In the genomic region with DNA sequence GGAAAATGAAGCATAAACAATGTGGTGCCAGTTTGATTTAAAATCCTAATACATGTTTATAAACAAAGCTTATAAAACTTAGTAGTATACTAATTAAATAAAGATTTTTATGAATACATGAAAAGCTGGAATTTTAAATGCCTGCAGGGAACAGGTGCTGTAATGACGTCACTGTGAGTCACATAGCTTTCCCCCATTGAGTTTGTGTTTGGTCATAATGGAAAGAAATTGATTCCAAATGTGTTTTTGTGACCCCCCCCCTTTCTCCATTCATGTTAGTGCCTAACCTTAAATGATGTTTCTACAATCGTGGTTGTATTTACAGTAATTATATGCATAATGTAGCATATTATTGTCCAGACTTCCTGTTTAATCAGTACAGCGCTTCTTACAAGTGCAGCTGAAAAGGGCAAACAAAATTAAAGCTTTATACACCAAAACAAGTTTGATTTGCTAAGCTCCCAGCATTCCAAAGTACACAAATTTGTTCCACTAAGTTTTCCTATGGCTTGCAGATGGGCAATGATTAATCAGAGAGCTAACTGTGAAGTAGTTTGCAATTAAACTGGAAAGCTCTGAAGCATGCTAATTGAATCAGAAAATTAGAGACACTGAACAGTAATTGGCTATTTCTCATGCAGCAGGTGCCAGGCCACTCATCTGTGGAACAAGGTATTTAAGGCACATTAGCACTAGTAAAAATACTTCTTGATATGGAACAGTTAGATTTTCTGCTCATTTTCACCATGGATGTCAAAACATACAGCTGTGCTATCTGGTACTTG, we compare ENCODE assay signal across 14 mouse cellular contexts.
A peak's percentile ranks its signal among the peaks of the same experiment; 100 is the strongest.
DNase-seq lines count a peak whose midpoint lies in the region; ATAC-seq and TF ChIP-seq lines count a peak whose summit lies in the region.
"Had no signal": no experiment of that assay in that cellular context is flagged by ENCODE, and none has a peak within 500 bp of the region (broad histone marks: within the 10 kb centered on the region; RNA-seq: fewer than 3 reads in every experiment).

No protein-coding gene starts in this region.

- intact Hi-C loops in left cerebral cortex, postnatal 25 days (cut with DNase I) = loop anchor here (10.0 kb wide), 1 partner anchor 555 kb away; no protein-coding TSS in a partner anchor
- intact Hi-C loops in left cerebral cortex, postnatal 10 days (cut with DNase I) = no loop called here
- intact Hi-C loops in gastrocnemius, postnatal 36 days (cut with DNase I) = no loop called here

- 32% methylated on average over 3 of the region's 3 CpGs for WGBS in forebrain, embryonic 12.5 days
- WGBS in kidney, postnatal 0 days = 52% methylated on average over 3 of the region's 3 CpGs

- peak; percentile 84 for ATAC-seq in forebrain, embryonic 12.5 days (ENCODE audit: low FRiP score)
- ATAC-seq in kidney, postnatal 0 days (replicated peaks; ENCODE audit: low FRiP score, low read depth) = no peak

- no peak overlapping the region for H3K4me2 ChIP-seq in forebrain, embryonic 12.5 days
- no peak overlapping the region for H3K4me2 ChIP-seq in kidney, postnatal 0 days (ENCODE audit: low read length)
- H3K4me2 ChIP-seq: limb, embryonic 15.5 days had no signal

- no peak overlapping the region for H3K9ac ChIP-seq in forebrain, embryonic 12.5 days
- no peak overlapping the region for H3K9ac ChIP-seq in kidney, postnatal 0 days (ENCODE audit: low read depth, low read length)
- H3K9ac ChIP-seq: limb, embryonic 15.5 days had no signal

- H3K27ac ChIP-seq in forebrain, embryonic 12.5 days = no peak overlapping the region
- H3K27ac ChIP-seq in kidney, postnatal 0 days = no peak overlapping the region
- H3K27ac ChIP-seq: limb, embryonic 15.5 days; stomach, postnatal 0 days had no signal

- 0 out of 2 replicates have a peak, but pooled peaks cover 7% of the 10 kb centered on the region for H3K27me3 ChIP-seq in forebrain, embryonic 12.5 days
- no peaks in the 10 kb centered on the region for H3K27me3 ChIP-seq in kidney, postnatal 0 days (ENCODE audit: insufficient read depth, low read length)
- H3K27me3 ChIP-seq: limb, embryonic 15.5 days had no signal

- peak; percentile 20 to 24 for DNase-seq in left cerebral cortex, postnatal 25 days (ENCODE audit: low spot score in 2 of 2)
- DNase-seq in left cerebral cortex, postnatal 10 days (ENCODE audit: extremely low spot score in 1 of 2, low spot score in 2 of 2) = no peak
- peak; percentile 27 for DNase-seq in NIH3T3 (ENCODE audit: low read depth)
- peak; percentile 10 for DNase-seq in kidney, postnatal 0 days (ENCODE audit: low spot score)
- no peak for DNase-seq in embryo, embryonic 10 days (ENCODE audit: low spot score)
- DNase-seq in gastrocnemius, postnatal 36 days = no peak
- DNase-seq: cerebellum, postnatal 36 days; heart, adult 18-20 months; heart, postnatal 36 days; lung, postnatal 36 days; right cerebral cortex, postnatal 14 days had no signal

- no peak for TF ChIP-seq CTCF in kidney, postnatal 0 days (IDR thresholded peaks at IDR 0.05; ENCODE audit: low read depth)

- peaks cover 11% of the 10 kb centered on the region; the same call in 1 of the 2 replicates for H3K4me1 ChIP-seq in forebrain, embryonic 12.5 days
- H3K4me1 ChIP-seq in kidney, postnatal 0 days (replicated peaks; ENCODE audit: insufficient read depth, low read length) = no peaks in the 10 kb centered on the region
- H3K4me1 ChIP-seq: limb, embryonic 15.5 days had no signal

- H3K4me3 ChIP-seq in forebrain, embryonic 12.5 days (replicated peaks) = no peak overlapping the region
- H3K4me3 ChIP-seq in kidney, postnatal 0 days (replicated peaks; ENCODE audit: low read depth, low read length) = no peak overlapping the region
- H3K4me3 ChIP-seq: limb, embryonic 15.5 days had no signal

- H3K9me3 ChIP-seq in forebrain, embryonic 12.5 days = no peaks in the 10 kb centered on the region
- no peaks in the 10 kb centered on the region for H3K9me3 ChIP-seq in kidney, postnatal 0 days (replicated peaks; ENCODE audit: low read length)
- H3K9me3 ChIP-seq: limb, embryonic 15.5 days had no signal

- H3K36me3 ChIP-seq in forebrain, embryonic 12.5 days (replicated peaks) = no peaks in the 10 kb centered on the region
- no peaks in the 10 kb centered on the region for H3K36me3 ChIP-seq in kidney, postnatal 0 days (ENCODE audit: insufficient read depth, low read length)
- H3K36me3 ChIP-seq: limb, embryonic 15.5 days had no signal

Comparison
In these comparisons a context has a peak if more than half of its experiments do, and no peak if none do; other contexts are left out.
1. DNase-seq: peak in left cerebral cortex, postnatal 25 days (2 of 2), NIH3T3 (single experiment) and kidney, postnatal 0 days (single experiment); none in left cerebral cortex, postnatal 10 days (0 of 2), embryo, embryonic 10 days (single experiment) and gastrocnemius, postnatal 36 days (0 of 2).